Mouse (Mus musculus) intestine, embryonic 14.5 days (tissue): ENCODE results near the gene Ube2ql1. TPM values are rescaled to one million over a fixed set of nuclear protein-coding genes. Genes with fewer than 3 reads are reported as not detected.

Experiments used
- ATAC-seq: fragments of 200-750 bp; cut with Nextera tagmentation; replicated peaks from 2 replicates; pipeline ENCODE4 v1.8.0; 2017; ENCODE audit warnings: low read depth, moderate number of reproducible peaks, moderate TSS enrichment, moderate library complexity; ENCODE audit not compliant: low FRiP score, low TSS enrichment
- DNase-seq: peaks from one replicate; pipeline ENCODE4 v3.0.0-alpha.2; 2018; ENCODE audit warnings: low spot score
- H3K27ac ChIP-seq: fragments of 300-500 bp; sonication (generic); 2 replicates; pipeline ENCODE4 v1.5.1; 2014; ENCODE audit warnings: low read depth, mild to moderate bottlenecking, control low read depth
- H3K27me3 ChIP-seq: fragments of 300-500 bp; sonication (generic); replicated peaks from 2 replicates; pipeline ENCODE4 v1.6.1; 2014; ENCODE audit warnings: low read length, control low read depth; ENCODE audit not compliant: control insufficient read depth, insufficient read depth
- H3K36me3 ChIP-seq: fragments of 300-500 bp; sonication (generic); 2 replicates; pipeline ENCODE4 v1.6.1; 2014; ENCODE audit warnings: low read length, control low read depth; ENCODE audit not compliant: control insufficient read depth, insufficient read depth
- H3K4me1 ChIP-seq: fragments of 300-500 bp; sonication (generic); replicated peaks from 2 replicates; pipeline ENCODE4 v1.6.1; 2014; ENCODE audit warnings: low read length, control low read depth, mixed read lengths; ENCODE audit not compliant: control insufficient read depth, insufficient read depth
- H3K4me2 ChIP-seq: fragments of 300-500 bp; sonication (generic); 2 replicates; pipeline ENCODE4 v1.6.1; 2014; ENCODE audit warnings: low read length
- H3K4me3 ChIP-seq: fragments of 300-500 bp; sonication (generic); 2 replicates; pipeline ENCODE4 v1.5.1; 2014; ENCODE audit warnings: low read depth, low read length, control low read depth, mixed read lengths
- H3K9ac ChIP-seq: fragments of 300-500 bp; sonication (generic); 2 replicates; pipeline ENCODE4 v1.6.1; 2014; ENCODE audit warnings: mild to moderate bottlenecking, low read length
- H3K9me3 ChIP-seq: fragments of 300-500 bp; sonication (generic); 2 replicates; pipeline ENCODE4 v1.6.1; 2016; ENCODE audit warnings: low read length, control low read depth; ENCODE audit not compliant: control insufficient read depth
- WGBS: fragments of 180-500 bp; shearing (Covaris S2); extraction: QIAGEN DNeasy Blood & Tissue Kit; methylation state at CpG from one replicate; pipeline ENCODE4 v1.1.7; 2014; 5-methylcytosine and 5-hydroxymethylcytosine counted together
- polyA plus RNA-seq: library from polyadenylated mRNA; unstranded; fragments of >200 nt; fragmentation: Nextera tagmentation; extraction: Ambion mirVana; gene quantifications from 2 replicates; pipeline ENCODE4 v1.2.1, GENCODE M21; 2014

The Ube2ql1 gene
- polyA plus RNA-seq, result 0.26 and 0.27 TPM in 2 replicates

DNA sequence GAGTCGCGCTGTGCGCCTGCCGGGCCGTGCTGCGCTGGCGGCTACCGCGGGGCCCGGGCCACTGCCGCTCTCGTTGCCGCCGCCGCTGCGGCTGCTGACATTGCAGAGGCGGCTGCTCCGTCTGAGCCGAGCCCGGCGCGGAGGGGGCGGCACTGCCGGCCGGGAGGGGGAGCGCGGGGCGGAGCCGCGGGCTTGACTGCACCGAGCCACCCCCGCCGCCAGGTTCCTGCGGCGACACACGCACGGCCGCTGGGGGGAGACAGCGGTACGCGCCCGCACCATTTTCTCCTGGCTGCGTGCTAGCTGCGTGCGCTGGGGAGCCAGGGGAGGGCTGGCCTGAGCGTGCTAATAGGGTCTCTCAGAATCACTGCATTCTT is at the start of gene Ube2ql1:
Gene Ube2ql1, minus strand, starts transcription at position 131 of the 377 bp plus-strand sequence.
- Histone ChIP-seq H3K9ac (peak within 1 kb of the TSS; percentile 35), H3K36me3 (no peaks in the 10 kb centered on the region), H3K4me1 (0 out of 2 replicates have a peak, but pooled peaks cover 8% of the 10 kb centered on the region), H3K4me2 (peak within 1 kb of the TSS; percentile 99), H3K4me3 (peak within 1 kb of the TSS; percentile 54), H3K9me3 (no peaks in the 10 kb centered on the region; the same call in 1 of the 2 replicates), H3K27me3 (peaks cover 57% of the 10 kb centered on the region), H3K27ac (no peak within 1 kb of the TSS)
- ATAC-seq (peak; percentile 86), DNase-seq (peak; percentile 88)
- WGBS, result under 1% methylated on average over 36 of the region's 46 CpGs

GRCm38 (mm10) chr13:69788704-69789103 is 49.0 kb upstream of the Ube2ql1 start:
- no peak overlapping the region for H3K9ac ChIP-seq

DNA sequence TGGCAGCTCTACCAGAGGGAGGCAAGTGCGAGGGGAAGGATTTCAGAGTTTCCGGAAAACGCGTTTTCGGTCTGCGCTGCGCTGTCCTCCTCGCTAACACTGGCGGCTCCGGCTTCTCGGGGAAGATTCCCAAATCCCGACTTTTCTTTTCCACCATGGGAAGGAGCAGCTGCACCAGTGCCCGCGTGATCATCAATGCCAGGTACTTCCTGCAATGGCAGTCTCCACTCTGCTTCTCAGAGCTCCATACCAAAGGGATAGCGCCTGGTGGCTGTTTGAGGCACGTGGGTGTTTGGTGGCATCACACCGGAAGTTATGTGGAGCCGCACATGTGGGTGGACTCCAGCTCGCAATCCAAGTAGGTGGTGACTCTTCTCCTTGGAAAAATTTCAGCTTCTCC is 38.5 kb upstream of the Ube2ql1 start:
- 88% methylated on average over 19 of the region's 19 CpGs for WGBS

More at GRCm38 (mm10) chr13:69788704-69789103, 49.0 kb upstream of the Ube2ql1 start:
- ATAC-seq (no peak), DNase-seq (no peak)
- no peak overlapping the region for H3K4me2 ChIP-seq
- H3K27ac ChIP-seq, result no peak overlapping the region
- no peak overlapping the region for H3K4me3 ChIP-seq
- H3K27me3 ChIP-seq, result no peaks in the 10 kb centered on the region
- no peaks in the 10 kb centered on the region for H3K4me1 ChIP-seq
- no peaks in the 10 kb centered on the region for H3K36me3 ChIP-seq
- WGBS, result 73% methylated on average over 5 of the region's 5 CpGs
- no peaks in the 10 kb centered on the region for H3K9me3 ChIP-seq

GRCm38 (mm10) chr13:69772358-69772757 is 32.7 kb upstream of the Ube2ql1 start:
- WGBS, result 81% methylated on average over 4 of the region's 4 CpGs
- no peaks in the 10 kb centered on the region for H3K36me3 ChIP-seq
- no peak overlapping the region for H3K4me3 ChIP-seq
- no peaks in the 10 kb centered on the region for H3K9me3 ChIP-seq
- no peak overlapping the region for H3K9ac ChIP-seq
- DNase-seq (no peak), ATAC-seq (no peak)
- H3K27ac ChIP-seq, result no peak overlapping the region
- no peaks in the 10 kb centered on the region for H3K27me3 ChIP-seq
- no peaks in the 10 kb centered on the region for H3K4me1 ChIP-seq
- no peak overlapping the region for H3K4me2 ChIP-seq

More for the DNA sequence above, 38.5 kb upstream of the Ube2ql1 start:
- Histone ChIP-seq H3K27me3 (no peaks in the 10 kb centered on the region), H3K4me3 (no peak overlapping the region), H3K36me3 (no peaks in the 10 kb centered on the region), H3K9me3 (no peaks in the 10 kb centered on the region), H3K27ac (no peak overlapping the region), H3K4me2 (no peak overlapping the region), H3K9ac (no peak overlapping the region), H3K4me1 (no peaks in the 10 kb centered on the region)
- DNase-seq (no peak), ATAC-seq (no peak)

GRCm38 (mm10) chr13:69770538-69771456 is 31.1 kb upstream of the Ube2ql1 start:
- no peaks in the 10 kb centered on the region for H3K4me1 ChIP-seq
- H3K27ac ChIP-seq, result no peak overlapping the region
- no peaks in the 10 kb centered on the region for H3K27me3 ChIP-seq
- H3K9me3 ChIP-seq, result no peaks in the 10 kb centered on the region
- ATAC-seq (no peak), DNase-seq (no peak)
- no peak overlapping the region for H3K4me2 ChIP-seq
- H3K9ac ChIP-seq, result no peak overlapping the region
- WGBS, result 78% methylated on average over 12 of the region's 12 CpGs
- no peak overlapping the region for H3K4me3 ChIP-seq
- no peaks in the 10 kb centered on the region for H3K36me3 ChIP-seq

DNA sequence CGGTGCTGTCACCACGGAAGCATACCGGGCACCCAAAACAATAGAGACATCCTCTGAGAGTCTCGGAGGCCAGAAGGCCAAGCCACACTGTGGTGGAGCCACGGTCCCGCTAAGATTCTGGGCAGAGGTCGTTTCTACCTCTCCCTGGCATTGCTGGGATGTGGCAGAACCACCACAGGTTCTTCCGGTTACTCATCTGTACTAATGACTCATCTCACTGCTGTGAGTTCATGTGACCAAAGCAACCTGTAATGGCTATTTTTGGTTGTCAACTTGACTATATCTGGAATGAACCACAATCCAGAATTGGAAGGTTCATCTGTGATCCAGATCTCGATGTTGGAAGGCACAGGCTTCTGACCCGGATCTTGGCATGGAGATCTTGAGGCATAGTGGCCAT is 28.5 kb upstream of the Ube2ql1 start:
- Histone ChIP-seq H3K4me2 (no peak overlapping the region), H3K9ac (no peak overlapping the region), H3K27ac (no peak overlapping the region), H3K27me3 (no peaks in the 10 kb centered on the region), H3K4me1 (no peaks in the 10 kb centered on the region), H3K36me3 (no peaks in the 10 kb centered on the region), H3K4me3 (no peak overlapping the region), H3K9me3 (no peaks in the 10 kb centered on the region)
- DNase-seq (no peak), ATAC-seq (no peak)
- WGBS, result 88% methylated on average over 10 of the region's 10 CpGs

DNA sequence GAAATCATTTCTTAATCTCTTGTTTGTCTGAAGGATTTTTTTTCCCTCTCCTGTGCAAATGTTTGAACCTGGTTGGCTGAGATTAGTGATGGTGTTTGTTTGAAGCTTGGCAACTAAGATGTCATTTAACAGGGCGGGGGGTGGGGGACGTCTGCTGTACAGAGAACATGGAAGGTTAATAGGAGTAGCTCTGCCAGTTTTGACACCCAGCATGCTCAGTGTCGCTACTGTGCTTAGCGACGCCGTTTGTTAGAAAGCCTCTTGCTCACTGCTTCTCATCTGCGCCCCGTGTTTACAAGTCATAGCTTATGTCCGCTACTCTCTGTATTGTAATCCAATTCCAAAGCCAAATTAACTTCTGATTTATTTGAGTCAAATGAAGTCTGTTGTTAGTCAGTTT is 25.0 kb upstream of the Ube2ql1 start:
- H3K9ac ChIP-seq, result no peak overlapping the region
- H3K9me3 ChIP-seq, result no peaks in the 10 kb centered on the region
- H3K36me3 ChIP-seq, result no peaks in the 10 kb centered on the region
- no peak overlapping the region for H3K4me2 ChIP-seq
- H3K27ac ChIP-seq, result no peak overlapping the region
- WGBS, result 74% methylated on average over 9 of the region's 9 CpGs
- ATAC-seq (no peak), DNase-seq (no peak)
- no peaks in the 10 kb centered on the region for H3K4me1 ChIP-seq
- H3K4me3 ChIP-seq, result no peak overlapping the region
- H3K27me3 ChIP-seq, result no peaks in the 10 kb centered on the region

GRCm38 (mm10) chr13:69761393-69761792 is 21.7 kb upstream of the Ube2ql1 start:
- Histone ChIP-seq H3K4me1 (no peaks in the 10 kb centered on the region), H3K27ac (no peak overlapping the region), H3K9ac (no peak overlapping the region), H3K9me3 (no peaks in the 10 kb centered on the region), H3K27me3 (no peaks in the 10 kb centered on the region), H3K4me2 (no peak overlapping the region), H3K36me3 (no peaks in the 10 kb centered on the region), H3K4me3 (no peak overlapping the region)
- ATAC-seq (no peak), DNase-seq (no peak)
- WGBS, result 76% methylated on average over 10 of the region's 10 CpGs

DNA sequence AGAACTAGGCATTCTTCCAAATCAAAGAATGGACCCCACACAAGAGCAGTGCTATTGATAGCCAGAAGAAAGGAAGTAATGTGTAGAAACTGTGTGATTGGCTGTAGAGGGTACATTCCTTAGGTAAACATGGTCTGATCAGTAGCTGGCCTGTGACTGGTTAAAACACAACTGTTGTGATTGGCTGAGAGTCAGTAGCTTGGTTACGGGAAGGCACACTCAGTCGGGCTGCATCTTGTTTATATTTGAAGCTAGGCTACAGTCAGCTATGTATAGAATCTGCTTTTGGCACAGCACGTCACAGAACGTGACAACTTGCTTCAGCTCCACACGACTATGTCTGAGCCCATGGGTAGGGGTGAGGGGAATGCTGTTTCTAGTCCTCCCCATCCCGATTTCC is 19.3 kb upstream of the Ube2ql1 start:
- no peaks in the 10 kb centered on the region for H3K36me3 ChIP-seq
- H3K4me1 ChIP-seq, result no peaks in the 10 kb centered on the region
- H3K9me3 ChIP-seq, result no peaks in the 10 kb centered on the region
- ATAC-seq (no peak), DNase-seq (no peak)
- no peak overlapping the region for H3K9ac ChIP-seq
- H3K4me2 ChIP-seq, result no peak overlapping the region
- H3K4me3 ChIP-seq, result no peak overlapping the region
- H3K27ac ChIP-seq, result no peak overlapping the region
- 57% methylated on average over 6 of the region's 6 CpGs for WGBS
- no peaks in the 10 kb centered on the region for H3K27me3 ChIP-seq
